Mouse (Mus musculus) C2C12 (cell line): ENCODE results near the gene Tfap2e. TPM values are rescaled to one million over a fixed set of nuclear protein-coding genes. Genes with fewer than 3 reads are reported as not detected.

Experiments
- H3K27me3 ChIP-seq: one replicate; pipeline ENCODE4 v1.6.1; 2011; ENCODE audit not compliant: control insufficient read depth, insufficient read depth, insufficient read length
- H3K36me3 ChIP-seq: one replicate; pipeline ENCODE4 v1.6.1; 2011; ENCODE audit not compliant: control insufficient read depth, insufficient read depth
- H3K4me3 ChIP-seq: one replicate; pipeline ENCODE4 v1.5.1; 2011; ENCODE audit warnings: mild to moderate bottlenecking, control low read depth; ENCODE audit not compliant: poor library complexity, insufficient read depth, severe bottlenecking
- H3K79me2 ChIP-seq: one replicate; pipeline ENCODE4 v1.6.1; 2011; ENCODE audit not compliant: control insufficient read depth, insufficient read depth
- H3K79me3 ChIP-seq: one replicate; pipeline ENCODE4 v1.6.1; 2011; ENCODE audit warnings: low read depth, control low read depth
- H3ac ChIP-seq: one replicate; pipeline ENCODE3; 2011; ENCODE audit warnings: low read depth; ENCODE audit not compliant: control insufficient read depth, insufficient read length
- CEBPB ChIP-seq: IDR thresholded peaks from one replicate; pipeline ENCODE4 v1.6.1; 2011; ENCODE audit warnings: low read depth, mild to moderate bottlenecking, control low read depth, moderate library complexity
- CTCF ChIP-seq: IDR thresholded peaks from one replicate; pipeline ENCODE4 v1.5.1; 2011; ENCODE audit not compliant: control insufficient read depth, insufficient read depth, insufficient read length
- FOSL1 ChIP-seq: IDR thresholded peaks from one replicate; pipeline ENCODE4 v1.8.0; 2011; ENCODE audit warnings: mild to moderate bottlenecking, low read length; ENCODE audit not compliant: poor library complexity, insufficient read depth, severe bottlenecking
- MAX ChIP-seq: IDR thresholded peaks from one replicate; pipeline ENCODE4 v1.6.1; 2011; ENCODE audit warnings: mild to moderate bottlenecking, control low read depth
- MYOD1 ChIP-seq: IDR thresholded peaks from one replicate; pipeline ENCODE4 v1.6.1; 2011; ENCODE audit warnings: low read depth; ENCODE audit not compliant: control insufficient read depth, insufficient read length
- MYOG ChIP-seq: IDR thresholded peaks from one replicate; pipeline ENCODE4 v1.6.1; 2011; ENCODE audit not compliant: control insufficient read depth, insufficient read length; ENCODE audit errors: extremely low read depth
- USF1 ChIP-seq: IDR thresholded peaks from one replicate; pipeline ENCODE4 v1.6.1; 2011; ENCODE audit warnings: low read depth, mild to moderate bottlenecking, control low read depth, moderate library complexity
- polyA plus RNA-seq: library from polyadenylated mRNA; unstranded; fragments of >200 nt; fragmentation: generic; extraction: Trizol; gene quantifications from one replicate; pipeline ENCODE4 v1.2.1, GENCODE M21; 2012; ENCODE audit warnings: missing spikeins

The Tfap2e gene
- polyA plus RNA-seq, 1 experiment = not detected

GRCm38 (mm10) chr4:126775182-126775581, 39.1 kb upstream of the Tfap2e start:
- H3K27me3 ChIP-seq = no peaks in the 10 kb centered on the region
- TF ChIP-seq MYOD1 (no peak), CEBPB (no peak), MAX (no peak), USF1 (no peak), CTCF (no peak), FOSL1 (no peak), MYOG (no peak)
- no peaks in the 10 kb centered on the region for H3K36me3 ChIP-seq
- no peak overlapping the region for H3K4me3 ChIP-seq
- H3ac ChIP-seq = no peak overlapping the region
- no peaks in the 10 kb centered on the region for H3K79me3 ChIP-seq
- H3K79me2 ChIP-seq = no peaks in the 10 kb centered on the region

GRCm38 (mm10) chr4:126773871-126774270, 37.8 kb upstream of the Tfap2e start:
- no peaks in the 10 kb centered on the region for H3K27me3 ChIP-seq

DNA sequence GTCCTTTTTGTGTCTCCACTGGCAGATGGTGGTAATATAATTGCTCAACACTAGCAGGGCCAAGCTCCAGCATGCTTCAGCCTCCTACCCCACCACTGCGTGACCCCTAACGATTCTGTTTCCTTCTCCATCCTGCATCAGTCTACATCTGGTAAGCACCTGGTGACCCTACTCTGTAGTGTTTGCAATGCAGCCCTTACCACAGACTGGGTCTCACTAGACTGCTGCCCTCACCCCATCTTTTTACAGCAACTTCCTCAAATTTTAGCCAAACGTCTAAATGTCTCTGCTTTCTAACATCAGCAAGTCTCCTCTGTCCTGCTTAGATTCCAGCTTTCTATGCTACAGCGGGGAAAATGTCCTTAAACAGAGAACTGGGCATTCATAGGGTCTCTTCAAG, 34.8 kb upstream of the Tfap2e start:
- TF ChIP-seq MAX = no peak
- TF ChIP-seq CEBPB = peak; percentile 18
- Histone ChIP-seq H3K79me3 (no peaks in the 10 kb centered on the region), H3K79me2 (no peaks in the 10 kb centered on the region), H3K4me3 (no peak overlapping the region), H3K36me3 (no peaks in the 10 kb centered on the region), H3ac (no peak overlapping the region), H3K27me3 (no peaks in the 10 kb centered on the region)

More at GRCm38 (mm10) chr4:126773871-126774270, 37.8 kb upstream of the Tfap2e start:
- TF ChIP-seq MYOD1 (no peak), CEBPB (no peak), FOSL1 (no peak), MAX (no peak), CTCF (no peak), MYOG (no peak), USF1 (no peak)
- H3ac ChIP-seq = no peak overlapping the region
- H3K36me3 ChIP-seq = no peaks in the 10 kb centered on the region
- H3K4me3 ChIP-seq = no peak overlapping the region
- H3K79me3 ChIP-seq = no peaks in the 10 kb centered on the region
- no peaks in the 10 kb centered on the region for H3K79me2 ChIP-seq

DNA sequence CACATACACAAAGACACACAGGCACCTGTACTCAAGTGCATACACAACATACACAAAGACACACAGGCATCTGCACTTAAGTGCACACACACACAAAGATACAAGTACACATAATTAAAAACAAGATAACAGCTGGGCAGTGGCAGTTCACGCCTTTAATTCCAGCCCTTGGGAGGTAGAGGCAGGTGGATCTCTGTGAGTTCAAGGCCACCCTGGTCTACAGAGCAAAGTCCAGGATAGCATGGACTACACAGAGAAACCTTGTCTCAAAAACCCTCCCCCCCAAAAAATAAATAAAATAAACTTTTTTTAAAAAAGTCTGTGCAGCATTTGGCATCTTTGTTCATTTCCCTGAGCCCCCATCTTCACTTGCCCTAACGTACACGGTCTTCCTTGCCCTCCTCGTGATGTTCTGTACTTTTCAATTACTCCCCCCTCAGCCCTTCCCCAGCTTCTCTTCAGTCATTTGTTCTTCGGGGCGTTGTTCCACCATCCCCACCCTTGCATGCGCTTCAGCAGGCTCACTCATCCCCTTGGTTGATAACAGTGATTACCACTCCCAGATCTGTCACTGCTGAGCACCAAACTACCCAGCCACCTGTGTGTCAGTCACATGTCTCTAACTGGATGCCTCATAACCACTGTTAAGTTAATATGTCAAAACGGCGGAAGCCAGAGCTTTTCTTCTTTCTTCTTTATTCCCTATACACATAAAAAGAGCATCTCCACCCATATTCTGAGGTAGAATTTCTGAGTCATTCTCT, 33.9 kb upstream of the Tfap2e start:
- H3K79me2 ChIP-seq = no peaks in the 10 kb centered on the region
- no peaks in the 10 kb centered on the region for H3K79me3 ChIP-seq
- H3K27me3 ChIP-seq = no peaks in the 10 kb centered on the region
- no peak overlapping the region for H3ac ChIP-seq
- no peak overlapping the region for H3K4me3 ChIP-seq
- TF ChIP-seq FOSL1 = no peak
- no peak for TF ChIP-seq CTCF
- no peak for TF ChIP-seq CEBPB
- no peak for TF ChIP-seq MAX
- TF ChIP-seq MYOG = no peak
- peak; percentile 66 for TF ChIP-seq USF1
- peak; percentile 56 for TF ChIP-seq MYOD1
- H3K36me3 ChIP-seq = no peaks in the 10 kb centered on the region

- no peaks in the 10 kb centered on the region for H3K79me3 ChIP-seq
- TF ChIP-seq FOSL1 = no peak
- no peak for TF ChIP-seq CEBPB
- no peak for TF ChIP-seq CTCF
- TF ChIP-seq MYOD1 = no peak
Observed at GRCm38 (mm10) chr4:126763483-126763882, 27.4 kb upstream of the Tfap2e start.

More at GRCm38 (mm10) chr4:126763483-126763882, 27.4 kb upstream of the Tfap2e start:
- Histone ChIP-seq H3K36me3 (peaks cover 20% of the 10 kb centered on the region), H3K27me3 (no peaks in the 10 kb centered on the region), H3K4me3 (no peak overlapping the region), H3ac (no peak overlapping the region), H3K79me2 (peaks cover 11% of the 10 kb centered on the region)
